Mouse (Mus musculus): ENCODE results near the gene 1700021F05Rik. TPM values are rescaled to one million over a fixed set of nuclear protein-coding genes. Genes with fewer than 3 reads are reported as not detected.

Gene 1700021F05Rik
- polyA plus RNA-seq, 1 experiment from 2014 or later = 56.1 TPM

DNA sequence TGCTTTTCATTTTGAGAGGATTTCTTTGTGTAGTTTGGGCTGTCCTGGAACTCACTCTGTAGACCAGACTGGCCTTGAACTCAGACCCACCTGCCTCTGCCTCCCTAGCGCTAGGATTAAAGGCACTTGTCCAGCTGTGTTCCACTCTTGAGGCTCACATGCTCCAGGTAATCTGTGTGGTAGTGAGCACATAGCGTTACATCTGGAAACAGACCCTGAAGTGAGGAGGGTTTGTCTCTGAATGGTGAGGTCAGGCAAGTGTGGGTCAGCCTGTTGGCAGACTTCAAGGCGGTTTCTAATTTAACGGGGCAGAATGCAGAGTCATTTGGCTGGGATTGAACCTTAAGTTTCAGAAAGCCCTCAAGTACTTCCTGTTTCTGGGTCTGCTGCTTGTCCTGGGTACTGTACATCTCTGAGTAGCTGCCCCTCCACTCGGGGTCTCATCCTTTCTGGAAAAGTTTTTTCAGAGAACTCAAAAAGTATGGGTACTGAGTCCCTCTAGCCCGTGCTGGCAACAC is 55.0 kb downstream of the 1700021F05Rik start:
- no peaks in the 10 kb centered on the region for H3K9me3 ChIP-seq (ENCODE audit: control insufficient read depth, low read length)
- H3K27ac ChIP-seq (replicated peaks; ENCODE audit: low read depth, low read length) = no peak overlapping the region
- no peak overlapping the region for H3K4me2 ChIP-seq (ENCODE audit: low read depth, low read length)
- ATAC-seq (ENCODE audit: low read depth) = no peak
- no peak overlapping the region for H3K9ac ChIP-seq (ENCODE audit: low read depth, low read length)
- no peak overlapping the region for H3K4me3 ChIP-seq (ENCODE audit: low read depth, low read length)
- no peaks in the 10 kb centered on the region for H3K27me3 ChIP-seq (replicated peaks; ENCODE audit: control insufficient read depth, insufficient read depth, low read length)
- peaks cover 25% of the 10 kb centered on the region for H3K4me1 ChIP-seq (ENCODE audit: control insufficient read depth, insufficient read depth, low read length)
- WGBS = 82% methylated on average over 6 of the region's 6 CpGs
- H3K36me3 ChIP-seq (ENCODE audit: control insufficient read depth, insufficient read depth, low read length) = no peaks in the 10 kb centered on the region
- DNase-seq (ENCODE audit: low spot score) = no peak

DNA sequence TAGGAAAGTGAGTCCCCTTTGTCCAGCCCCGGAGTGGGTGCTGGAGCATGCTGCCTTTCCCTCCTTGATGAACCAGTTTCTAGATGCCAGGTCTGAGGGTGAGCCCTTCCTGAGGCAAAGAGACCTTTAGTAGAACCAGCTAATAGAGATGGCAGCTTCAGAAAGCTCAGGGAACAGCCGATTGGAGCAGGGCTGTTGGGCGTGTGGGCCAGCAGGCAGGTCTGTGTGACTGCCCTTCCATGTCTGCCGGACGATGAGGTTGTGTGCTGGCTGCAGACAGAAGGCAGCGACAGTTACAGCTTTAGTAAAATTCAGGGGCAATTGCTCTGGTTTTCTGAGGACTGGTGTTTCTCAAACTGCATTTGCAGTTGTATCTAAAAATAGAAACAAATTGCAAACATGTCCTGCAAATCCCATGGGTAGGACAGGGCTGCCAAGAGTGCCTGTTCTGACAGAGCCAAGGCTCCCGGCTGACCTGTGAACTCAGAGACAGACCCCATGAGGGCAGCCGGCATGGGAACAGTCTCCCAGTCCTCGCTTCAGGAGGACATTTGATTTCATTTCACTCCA is 57.3 kb downstream of the 1700021F05Rik start:
- Histone ChIP-seq H3K4me1 (ENCODE audit: control insufficient read depth, insufficient read depth, low read length) (peaks cover 24% of the 10 kb centered on the region), H3K9ac (ENCODE audit: low read depth, low read length) (peak overlapping the region; percentile 21; the same call in 1 of the 2 replicates), H3K4me3 (ENCODE audit: low read depth, low read length) (no peak overlapping the region), H3K36me3 (ENCODE audit: control insufficient read depth, insufficient read depth, low read length) (no peaks in the 10 kb centered on the region), H3K27ac (replicated peaks; ENCODE audit: low read depth, low read length) (peak overlapping the region; percentile 56), H3K27me3 (replicated peaks; ENCODE audit: control insufficient read depth, insufficient read depth, low read length) (no peaks in the 10 kb centered on the region), H3K9me3 (ENCODE audit: control insufficient read depth, low read length) (no peaks in the 10 kb centered on the region), H3K4me2 (ENCODE audit: low read depth, low read length) (peak overlapping the region; percentile 35)
- DNase-seq (ENCODE audit: low spot score) (peak; percentile 41), ATAC-seq (ENCODE audit: low read depth) (no peak)
- 21% methylated on average over 9 of the region's 9 CpGs for WGBS

DNA sequence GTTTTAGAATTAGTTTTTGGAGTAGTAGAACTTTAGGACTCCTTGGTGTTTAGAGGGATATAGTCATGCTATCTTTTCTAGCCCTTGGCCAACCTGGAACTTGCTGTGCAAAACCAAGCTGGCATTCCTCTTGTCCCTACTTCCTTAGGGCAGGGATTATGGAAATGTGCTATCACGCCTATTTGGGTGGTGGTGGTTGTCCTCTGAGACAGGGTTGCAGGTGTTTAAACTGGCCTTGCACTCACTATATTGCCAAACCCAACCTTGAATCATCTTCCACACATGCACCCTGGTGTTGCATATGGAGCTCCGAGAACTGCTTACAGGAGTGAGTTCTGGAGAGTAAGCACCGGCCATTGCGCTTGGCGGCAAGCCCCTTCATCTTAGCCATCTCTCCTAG is 58.8 kb downstream of the 1700021F05Rik start:
- H3K4me2 ChIP-seq (ENCODE audit: low read depth, low read length) = no peak overlapping the region
- no peak overlapping the region for H3K27ac ChIP-seq (replicated peaks; ENCODE audit: low read depth, low read length)
- DNase-seq (ENCODE audit: low spot score) (no peak), ATAC-seq (ENCODE audit: low read depth) (no peak)
- H3K36me3 ChIP-seq (ENCODE audit: control insufficient read depth, insufficient read depth, low read length) = no peaks in the 10 kb centered on the region
- peaks cover 27% of the 10 kb centered on the region for H3K4me1 ChIP-seq (ENCODE audit: control insufficient read depth, insufficient read depth, low read length)
- H3K4me3 ChIP-seq (ENCODE audit: low read depth, low read length) = no peak overlapping the region
- no peaks in the 10 kb centered on the region for H3K27me3 ChIP-seq (replicated peaks; ENCODE audit: control insufficient read depth, insufficient read depth, low read length)
- WGBS = 92% methylated on average over 5 of the region's 5 CpGs
- no peaks in the 10 kb centered on the region for H3K9me3 ChIP-seq (ENCODE audit: control insufficient read depth, low read length)
- H3K9ac ChIP-seq (ENCODE audit: low read depth, low read length) = no peak overlapping the region

DNA sequence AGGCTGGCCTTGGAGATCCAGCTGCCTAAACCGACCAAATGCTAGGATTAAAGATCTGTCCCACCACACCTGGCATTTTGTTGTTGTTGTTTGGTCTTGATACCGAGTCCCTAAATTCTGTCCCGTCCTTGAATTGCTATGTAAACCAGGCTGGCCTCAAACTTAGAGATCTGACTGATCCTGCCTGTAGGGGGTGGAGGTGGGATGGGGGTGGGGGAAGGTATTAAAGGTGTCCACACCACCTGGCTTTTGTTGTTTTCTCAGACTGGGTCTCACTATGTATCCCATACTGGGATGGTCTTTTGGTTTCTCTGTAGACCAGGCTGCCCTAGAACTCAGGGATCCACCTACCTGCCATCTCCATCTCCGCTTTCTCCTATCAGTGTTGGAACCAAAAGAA is 59.6 kb downstream of the 1700021F05Rik start:
- DNase-seq (ENCODE audit: low spot score) (no peak), ATAC-seq (ENCODE audit: low read depth) (no peak)
- Histone ChIP-seq H3K9ac (ENCODE audit: low read depth, low read length) (no peak overlapping the region), H3K4me3 (ENCODE audit: low read depth, low read length) (no peak overlapping the region), H3K4me1 (ENCODE audit: control insufficient read depth, insufficient read depth, low read length) (peaks cover 27% of the 10 kb centered on the region), H3K4me2 (ENCODE audit: low read depth, low read length) (peak overlapping the region; percentile 83; the same call in 1 of the 2 replicates), H3K9me3 (ENCODE audit: control insufficient read depth, low read length) (no peaks in the 10 kb centered on the region), H3K27me3 (replicated peaks; ENCODE audit: control insufficient read depth, insufficient read depth, low read length) (no peaks in the 10 kb centered on the region), H3K27ac (replicated peaks; ENCODE audit: low read depth, low read length) (no peak overlapping the region), H3K36me3 (ENCODE audit: control insufficient read depth, insufficient read depth, low read length) (no peaks in the 10 kb centered on the region)
- 35% methylated on average over 4 of the region's 4 CpGs for WGBS

DNA sequence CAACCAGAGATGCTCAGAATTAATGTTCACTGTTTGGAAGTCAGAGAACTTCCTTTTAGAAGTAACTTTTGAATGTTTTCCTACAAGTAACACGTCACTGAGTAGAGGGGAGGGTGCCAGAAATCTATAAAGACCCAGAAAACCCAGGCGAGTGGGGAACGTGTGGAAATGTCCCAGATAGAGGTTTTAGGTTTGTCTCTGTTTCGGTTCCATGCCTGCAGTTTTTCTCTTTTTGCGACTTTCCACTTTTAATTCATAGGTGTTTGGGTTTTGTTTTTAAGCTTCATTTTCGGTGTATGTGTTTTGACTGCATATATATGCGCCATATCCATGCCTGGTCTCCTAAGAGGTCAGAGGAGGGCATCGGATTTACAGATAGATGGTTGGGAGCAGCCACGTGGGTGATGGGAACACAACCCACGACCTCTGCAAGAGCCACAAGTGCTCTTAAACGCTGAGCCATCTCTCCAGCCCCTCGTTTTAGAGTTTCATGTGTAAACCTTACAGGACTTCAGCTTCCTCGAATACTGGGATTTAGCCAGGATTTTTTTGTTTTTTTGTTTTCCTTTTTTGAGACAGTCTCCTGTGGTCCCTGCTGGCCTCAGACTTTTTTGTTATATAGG is 60.5 kb downstream of the 1700021F05Rik start:
- DNase-seq (ENCODE audit: low spot score) (no peak), ATAC-seq (ENCODE audit: low read depth) (no peak)
- peak overlapping the region; percentile 98 for H3K27ac ChIP-seq (replicated peaks; ENCODE audit: low read depth, low read length)
- peak overlapping the region; percentile 70 for H3K4me3 ChIP-seq (ENCODE audit: low read depth, low read length)
- no peaks in the 10 kb centered on the region for H3K36me3 ChIP-seq (ENCODE audit: control insufficient read depth, insufficient read depth, low read length)
- peak overlapping the region; percentile 90 for H3K9ac ChIP-seq (ENCODE audit: low read depth, low read length)
- H3K27me3 ChIP-seq (replicated peaks; ENCODE audit: control insufficient read depth, insufficient read depth, low read length) = no peaks in the 10 kb centered on the region
- WGBS = 4% methylated on average over 13 of the region's 13 CpGs
- peak overlapping the region; percentile 83 for H3K4me2 ChIP-seq (ENCODE audit: low read depth, low read length)
- H3K9me3 ChIP-seq (ENCODE audit: control insufficient read depth, low read length) = no peaks in the 10 kb centered on the region
- H3K4me1 ChIP-seq (ENCODE audit: control insufficient read depth, insufficient read depth, low read length) = peaks cover 27% of the 10 kb centered on the region

DNA sequence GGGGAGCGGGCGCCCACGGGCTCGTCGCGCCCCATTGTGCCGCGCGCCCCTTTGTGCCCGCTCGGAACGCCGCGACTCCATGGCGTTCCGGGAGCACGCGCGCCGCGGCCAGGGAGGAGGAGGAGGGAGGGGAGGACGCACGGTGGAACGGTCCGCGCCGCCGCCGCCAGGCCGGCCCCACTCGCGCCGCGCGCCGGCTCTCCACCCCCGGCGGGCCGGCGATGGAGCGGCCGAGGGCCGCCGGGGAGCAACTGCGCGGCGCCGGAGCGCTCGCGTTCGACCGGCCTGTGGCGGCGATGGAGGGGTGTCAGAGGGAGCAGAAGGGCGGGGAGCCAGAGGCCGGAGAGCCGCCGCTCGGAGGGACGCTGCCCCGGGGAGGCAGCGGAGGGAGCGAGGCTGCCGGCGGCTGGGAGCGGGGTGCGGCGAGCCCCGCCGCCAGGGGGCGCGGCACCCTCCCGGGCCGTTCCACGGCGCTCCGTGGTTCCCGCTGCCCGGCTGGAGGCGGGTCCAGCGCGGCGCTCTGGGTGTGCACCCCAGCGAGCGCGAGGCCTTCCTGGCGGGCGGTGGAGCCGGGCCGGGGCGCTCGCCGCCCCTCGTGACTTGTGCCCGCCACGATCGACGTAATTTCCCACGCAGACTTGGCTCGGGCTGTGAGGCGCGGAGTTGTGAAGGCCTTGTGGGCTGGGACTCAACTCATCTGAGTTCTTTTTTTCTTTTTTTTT is 61.2 kb downstream of the 1700021F05Rik start:
- Histone ChIP-seq H3K4me1 (ENCODE audit: control insufficient read depth, insufficient read depth, low read length) (peaks cover 27% of the 10 kb centered on the region), H3K4me3 (ENCODE audit: low read depth, low read length) (peak overlapping the region; percentile 70), H3K36me3 (ENCODE audit: control insufficient read depth, insufficient read depth, low read length) (no peaks in the 10 kb centered on the region), H3K27ac (replicated peaks; ENCODE audit: low read depth, low read length) (peak overlapping the region; percentile 98), H3K9ac (ENCODE audit: low read depth, low read length) (peak overlapping the region; percentile 90), H3K9me3 (ENCODE audit: control insufficient read depth, low read length) (no peaks in the 10 kb centered on the region), H3K27me3 (replicated peaks; ENCODE audit: control insufficient read depth, insufficient read depth, low read length) (no peaks in the 10 kb centered on the region), H3K4me2 (ENCODE audit: low read depth, low read length) (peak overlapping the region; percentile 83)
- WGBS = 2% methylated on average over 23 of the region's 103 CpGs
- DNase-seq (ENCODE audit: low spot score) = peak; percentile 93
- ATAC-seq (ENCODE audit: low read depth) = peak; percentile 89

DNA sequence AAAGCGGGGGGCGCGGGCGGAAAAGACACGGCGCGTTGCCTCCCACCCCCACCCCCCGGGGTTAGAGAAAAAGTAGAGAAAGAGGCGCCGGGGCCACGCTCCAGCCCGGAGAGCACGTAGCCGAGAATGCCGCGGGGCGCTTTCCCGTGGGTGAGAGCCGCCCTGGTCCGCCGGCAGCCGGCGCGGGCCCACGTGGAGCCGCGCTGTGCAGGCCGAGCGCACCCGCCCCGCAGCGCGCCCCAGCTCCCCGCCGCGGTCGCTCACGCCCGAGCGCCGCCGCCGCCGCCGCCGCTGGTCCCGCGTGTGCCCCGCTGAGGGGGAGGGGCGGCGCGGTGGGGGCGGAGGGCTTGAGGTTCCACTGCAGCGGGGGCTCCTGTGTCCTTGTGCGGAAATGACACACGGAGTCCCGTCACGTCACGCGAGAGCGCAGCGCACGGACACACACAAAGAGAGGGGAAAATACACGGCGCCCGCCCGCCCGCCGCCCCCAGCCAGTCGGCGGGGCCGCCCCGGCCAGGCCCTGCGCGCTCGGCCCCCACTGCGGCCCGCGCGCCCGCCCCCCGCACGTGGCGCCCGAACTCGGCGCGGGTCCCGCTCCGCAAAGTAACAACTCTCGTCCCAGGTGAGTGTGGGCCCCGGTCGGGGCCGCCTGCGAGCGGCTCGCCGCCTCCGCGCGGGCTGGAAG is 61.9 kb downstream of the 1700021F05Rik start, which contains the start of gene Bend3:
Gene Bend3, plus strand, starts transcription at position 81 of the 685 bp plus-strand sequence.
- H3K4me2 ChIP-seq (ENCODE audit: low read depth, low read length) = peak within 1 kb of the TSS; percentile 83
- 0% methylated on average over 4 of the region's 101 CpGs for WGBS
- ATAC-seq (ENCODE audit: low read depth) = peak; percentile 67
- peak within 1 kb of the TSS; percentile 70 for H3K4me3 ChIP-seq (ENCODE audit: low read depth, low read length)
- H3K36me3 ChIP-seq (ENCODE audit: control insufficient read depth, insufficient read depth, low read length) = no peaks in the 10 kb centered on the region
- H3K9me3 ChIP-seq (ENCODE audit: control insufficient read depth, low read length) = no peaks in the 10 kb centered on the region
- DNase-seq (ENCODE audit: low spot score) = peak; percentile 79
- H3K27me3 ChIP-seq (replicated peaks; ENCODE audit: control insufficient read depth, insufficient read depth, low read length) = no peaks in the 10 kb centered on the region
- H3K27ac ChIP-seq (replicated peaks; ENCODE audit: low read depth, low read length) = peak within 1 kb of the TSS; percentile 98
- peak within 1 kb of the TSS; percentile 90 for H3K9ac ChIP-seq (ENCODE audit: low read depth, low read length)
- H3K4me1 ChIP-seq (ENCODE audit: control insufficient read depth, insufficient read depth, low read length) = peaks cover 27% of the 10 kb centered on the region

All from embryonic facial prominence, embryonic 14.5 days (tissue).